Mouse (Mus musculus): ENCODE measurements around the gene Tex13c2. TPM values are rescaled to one million over a fixed set of nuclear protein-coding genes. Genes with fewer than 3 reads are reported as not detected.

Tex13c2 gene
- polyA plus RNA-seq (2014; fragmentation: Illumina TruSeq; extraction: RNeasy Lipid Tissue Mini Kit (QIAGEN cat#74804)) = not detected

GRCm38 (mm10) chrX:42489446-42489845, at the start of gene Tex13c2:
Gene Tex13c2 (plus strand): TSS chrX:42489691.

DNA sequence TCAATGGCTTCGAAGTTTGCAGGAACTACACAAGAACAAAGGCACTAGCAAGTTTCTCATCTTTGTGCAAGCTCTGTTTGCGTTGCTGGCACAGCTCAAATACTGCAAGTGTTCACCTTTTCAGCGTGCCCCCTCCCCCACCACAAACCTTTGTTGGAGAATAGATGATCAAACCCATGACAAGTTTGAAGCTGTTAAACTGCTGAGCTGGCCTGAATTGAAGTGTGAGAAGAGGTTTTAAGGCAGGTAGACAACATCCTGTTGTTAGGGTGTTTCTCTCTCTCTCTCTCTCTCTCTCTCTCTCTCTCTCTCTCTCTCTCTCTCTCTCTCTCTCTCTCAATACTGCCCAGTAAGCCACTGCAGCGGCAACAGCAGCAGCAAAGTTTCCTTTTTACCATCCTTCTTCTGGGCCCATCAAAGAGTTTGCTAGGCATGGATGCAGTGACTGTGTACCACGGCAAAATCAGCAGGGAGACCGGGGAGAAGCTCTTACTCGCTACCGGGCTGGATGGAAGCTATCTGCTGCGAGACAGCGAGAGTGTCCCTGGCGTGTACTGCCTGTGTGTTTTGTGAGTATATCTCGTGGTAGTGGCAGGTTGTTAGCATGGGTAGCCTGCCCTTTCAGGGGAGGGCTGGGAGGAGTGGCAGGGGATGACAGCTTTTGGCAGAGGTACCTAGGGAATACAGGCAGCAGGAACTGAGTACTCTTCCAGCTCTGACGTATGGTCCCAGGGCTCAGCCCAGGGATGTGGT, 13.0 kb downstream of the Tex13c2 start, which contains the start of gene Sh2d1a:
Gene Sh2d1a, plus strand, starts transcription at position 163 of the 753 bp plus-strand sequence.

Other genes with a start within 250 kb of the Tex13c2 start
- gene Sh2d1a, start 12.8 kb downstream of the Tex13c2 start, polyA plus RNA-seq (2014; fragmentation: Illumina TruSeq; extraction: RNeasy Lipid Tissue Mini Kit (QIAGEN cat#74804)) = not detected